Mouse (Mus musculus): ENCODE data around the gene Swi5.

DNA sequence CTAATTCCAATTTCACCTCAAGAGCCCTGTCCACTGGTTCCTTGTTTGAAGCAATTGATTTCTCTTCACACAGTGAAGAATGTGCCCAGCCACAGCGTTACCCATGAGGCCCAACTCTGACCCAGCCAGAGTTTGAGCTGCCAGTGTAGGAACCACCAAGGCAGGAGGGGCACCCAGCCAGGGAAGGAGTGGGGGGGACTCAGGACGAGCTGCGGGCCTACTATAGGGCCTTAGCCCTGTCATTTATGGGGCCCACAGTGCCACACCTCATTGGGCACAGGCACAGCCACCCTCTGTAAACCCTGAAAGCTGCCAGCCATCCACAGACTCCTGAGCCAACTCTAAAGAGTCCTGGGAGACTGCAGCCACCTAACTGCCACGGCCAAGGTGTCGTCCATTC is 33.3 kb downstream of the Swi5 start:
- TF ChIP-seq MAFK (IDR thresholded peaks at IDR 0.05; ENCODE audit: insufficient read depth, low read depth, low read length) (no peak), ZC3H11A (IDR thresholded peaks at IDR 0.05; ENCODE audit: borderline replicate concordance, low read depth, low read length) (no peak), ZNF384 (IDR thresholded peaks at IDR 0.05; ENCODE audit: low read depth, low read length) (no peak), CHD2 (IDR thresholded peaks at IDR 0.05; ENCODE audit: low read depth, low read length) (no peak), HCFC1 (IDR thresholded peaks at IDR 0.05; ENCODE audit: borderline replicate concordance, insufficient read depth, low read length) (no peak)

Measured in ES-E14 (cell line).